Mouse (Mus musculus): ENCODE data around the gene Ttll2.
"Not testable (repeated sequence)": the region's sequence is repeated elsewhere in the genome, so short reads cannot be mapped to it uniquely, and the experiment has no call there.

The Ttll2 gene

GRCm38 (mm10) chr17:7360749-7361465, 8.4 kb upstream of the Ttll2 start:
- DNase-seq (ENCODE audit: low spot score in 2 of 2) = peak in 1 of 2 experiments; percentile 71

GRCm38 (mm10) chr17:7359806-7360205, 7.3 kb upstream of the Ttll2 start:
- not testable (repeated sequence) for DNase-seq (ENCODE audit: low spot score in 2 of 2)

GRCm38 (mm10) chr17:7348765-7349164, 3.7 kb downstream of the Ttll2 start:
- DNase-seq (ENCODE audit: low spot score in 2 of 2) = not testable (repeated sequence)

GRCm38 (mm10) chr17:7337381-7337780, 15.1 kb downstream of the Ttll2 start:
- DNase-seq (ENCODE audit: low spot score in 2 of 2) = not testable (repeated sequence)

- DNase-seq (ENCODE audit: low spot score in 2 of 2) = not testable (repeated sequence)
Measured at GRCm38 (mm10) chr17:7332745-7333144, 19.8 kb downstream of the Ttll2 start.

- DNase-seq (ENCODE audit: low spot score in 2 of 2) = not testable (repeated sequence)
Measured at GRCm38 (mm10) chr17:7326415-7326814, 26.1 kb downstream of the Ttll2 start.

- DNase-seq (ENCODE audit: low spot score in 2 of 2) = not testable (repeated sequence)
Measured at GRCm38 (mm10) chr17:7324346-7324745, 28.1 kb downstream of the Ttll2 start, which contains the start of gene Tcp10a. Gene Tcp10a, plus strand, starts transcription at chr17:7324646.

GRCm38 (mm10) chr17:7319789-7320188, 32.7 kb downstream of the Ttll2 start:
- DNase-seq (ENCODE audit: low spot score in 2 of 2) = not testable (repeated sequence)

- DNase-seq (ENCODE audit: low spot score in 2 of 2) = not testable (repeated sequence)
Measured at GRCm38 (mm10) chr17:7315693-7316382, 36.7 kb downstream of the Ttll2 start.

GRCm38 (mm10) chr17:7306278-7307196, 46.0 kb downstream of the Ttll2 start:
- DNase-seq (ENCODE audit: low spot score in 2 of 2) = peak in 1 of 2 experiments; percentile 43
